ENCODE assay signal across 10 mouse cellular contexts in the genomic region with DNA sequence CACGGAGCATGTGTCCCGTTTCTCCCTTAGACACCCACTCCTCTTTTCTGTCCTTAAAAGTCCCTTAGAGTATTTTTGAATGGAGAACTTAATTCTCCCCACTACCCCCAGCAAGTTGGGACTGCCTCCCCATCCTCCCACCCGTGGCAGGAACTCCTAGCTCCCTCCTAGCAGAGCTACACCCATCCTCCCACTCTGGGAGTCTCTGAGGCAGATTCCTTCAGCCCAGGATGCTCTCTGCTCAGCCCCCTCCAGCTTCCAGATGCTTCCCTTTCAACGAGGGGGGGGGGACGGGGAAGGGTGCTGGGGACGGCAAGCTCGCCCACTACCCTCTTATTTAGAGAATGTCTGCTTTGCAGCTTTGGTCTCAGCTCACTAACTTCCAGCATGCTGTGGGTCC. TPM values are rescaled to one million over a fixed set of nuclear protein-coding genes. Genes with fewer than 3 reads are reported as not detected.
A peak's percentile ranks its signal among the peaks of the same experiment; 100 is the strongest.
DNase-seq lines count a peak whose midpoint lies in the region; ATAC-seq and TF ChIP-seq lines count a peak whose summit lies in the region.
"Had no signal": no experiment of that assay in that cellular context is flagged by ENCODE, and none has a peak within 500 bp of the region (broad histone marks: within the 10 kb centered on the region; RNA-seq: fewer than 3 reads in every experiment).

No protein-coding gene starts in this region.

- 16% methylated on average over 7 of the region's 7 CpGs for WGBS in kidney, postnatal 0 days
- WGBS in embryonic facial prominence, embryonic 15.5 days = 15% methylated on average over 7 of the region's 7 CpGs
- 24% methylated on average over 7 of the region's 7 CpGs for WGBS in hindbrain, embryonic 16.5 days
- 34% methylated on average over 7 of the region's 7 CpGs for WGBS in midbrain, postnatal 0 days

- H3K4me3 ChIP-seq in kidney, postnatal 0 days (replicated peaks; ENCODE audit: low read depth, low read length) = peak overlapping the region; percentile 57
- H3K4me3 ChIP-seq in embryonic facial prominence, embryonic 15.5 days (replicated peaks) = peak overlapping the region; percentile 50
- H3K4me3 ChIP-seq in hindbrain, embryonic 16.5 days (ENCODE audit: low read length) = peak overlapping the region; percentile 53
- peak overlapping the region; percentile 54 for H3K4me3 ChIP-seq in midbrain, postnatal 0 days (ENCODE audit: low read depth, low read length)

- peaks cover 3% of the 10 kb centered on the region; the same call in 1 of the 2 replicates for H3K4me1 ChIP-seq in kidney, postnatal 0 days (replicated peaks; ENCODE audit: insufficient read depth, low read length)
- peaks cover 15% of the 10 kb centered on the region for H3K4me1 ChIP-seq in embryonic facial prominence, embryonic 15.5 days
- H3K4me1 ChIP-seq in hindbrain, embryonic 16.5 days (ENCODE audit: control insufficient read depth, insufficient read depth, low read depth, low read length) = peaks cover 4% of the 10 kb centered on the region; the same call in 1 of the 2 replicates
- no peaks in the 10 kb centered on the region; the same call in 1 of the 2 replicates for H3K4me1 ChIP-seq in midbrain, postnatal 0 days (ENCODE audit: insufficient read depth, low read length)

- no peaks in the 10 kb centered on the region for H3K9me3 ChIP-seq in kidney, postnatal 0 days (replicated peaks; ENCODE audit: low read length)
- H3K9me3 ChIP-seq in embryonic facial prominence, embryonic 15.5 days (replicated peaks) = no peaks in the 10 kb centered on the region
- no peaks in the 10 kb centered on the region for H3K9me3 ChIP-seq in hindbrain, embryonic 16.5 days (ENCODE audit: control insufficient read depth, low read length)
- no peaks in the 10 kb centered on the region for H3K9me3 ChIP-seq in midbrain, postnatal 0 days (ENCODE audit: low read length)

- peak overlapping the region; percentile 86 for H3K4me2 ChIP-seq in kidney, postnatal 0 days (ENCODE audit: low read length)
- H3K4me2 ChIP-seq in embryonic facial prominence, embryonic 15.5 days (replicated peaks) = peak overlapping the region; percentile 93
- peak overlapping the region; percentile 78 for H3K4me2 ChIP-seq in hindbrain, embryonic 16.5 days (ENCODE audit: low read length)
- peak overlapping the region; percentile 95 for H3K4me2 ChIP-seq in midbrain, postnatal 0 days (ENCODE audit: low read depth, low read length, poor library complexity, severe bottlenecking)

- TF ChIP-seq CTCF in kidney, postnatal 0 days (IDR thresholded peaks at IDR 0.05; ENCODE audit: low read depth) = no peak
- TF ChIP-seq CTCF in midbrain, postnatal 0 days (IDR thresholded peaks at IDR 0.05) = no peak

- no peak for DNase-seq in kidney, postnatal 0 days (ENCODE audit: low spot score)
- no peak for DNase-seq in kidney, adult 11 months
- DNase-seq in midbrain, postnatal 0 days (ENCODE audit: low spot score) = no peak
- no peak for DNase-seq in ovary, postnatal 10 days (ENCODE audit: low spot score)
- DNase-seq in frontal cortex, postnatal 36 days (ENCODE audit: low spot score in 2 of 2) = no peak
- DNase-seq: layer of hippocampus, postnatal 36 days had no signal

- ATAC-seq in kidney, postnatal 0 days (replicated peaks; ENCODE audit: low FRiP score, low read depth) = no peak
- ATAC-seq in embryonic facial prominence, embryonic 15.5 days (ENCODE audit: insufficient number of reproducible peaks, low FRiP score, low TSS enrichment, low read depth) = no peak
- ATAC-seq in hindbrain, embryonic 16.5 days = no peak
- ATAC-seq in midbrain, postnatal 0 days (ENCODE audit: low FRiP score) = no peak
- no peak for ATAC-seq in cerebellum, adult (ENCODE audit: insufficient number of reproducible peaks, low FRiP score, low TSS enrichment)
- ATAC-seq: Patski had no signal

- H3K27me3 ChIP-seq in kidney, postnatal 0 days (ENCODE audit: insufficient read depth, low read length) = no peaks in the 10 kb centered on the region
- H3K27me3 ChIP-seq in embryonic facial prominence, embryonic 15.5 days = no peaks in the 10 kb centered on the region; the same call in 1 of the 2 replicates
- H3K27me3 ChIP-seq in hindbrain, embryonic 16.5 days (replicated peaks; ENCODE audit: control insufficient read depth, insufficient read depth, low read length) = peaks cover 12% of the 10 kb centered on the region
- H3K27me3 ChIP-seq in midbrain, postnatal 0 days (ENCODE audit: insufficient read depth, low read length) = no peaks in the 10 kb centered on the region
- H3K27me3 ChIP-seq: Patski had no signal

- H3K9ac ChIP-seq in kidney, postnatal 0 days (ENCODE audit: low read depth, low read length) = peak overlapping the region; percentile 76
- H3K9ac ChIP-seq in embryonic facial prominence, embryonic 15.5 days = no peak overlapping the region
- H3K9ac ChIP-seq in hindbrain, embryonic 16.5 days (ENCODE audit: low read depth, low read length) = peak overlapping the region; percentile 2; the same call in 1 of the 2 replicates
- H3K9ac ChIP-seq in midbrain, postnatal 0 days (replicated peaks; ENCODE audit: low read length, poor library complexity, severe bottlenecking) = peak overlapping the region; percentile 69; the same call in 1 of the 2 replicates

- no peaks in the 10 kb centered on the region for H3K36me3 ChIP-seq in kidney, postnatal 0 days (ENCODE audit: insufficient read depth, low read length)
- no peaks in the 10 kb centered on the region for H3K36me3 ChIP-seq in embryonic facial prominence, embryonic 15.5 days
- no peaks in the 10 kb centered on the region for H3K36me3 ChIP-seq in hindbrain, embryonic 16.5 days (ENCODE audit: control insufficient read depth, insufficient read depth, low read length)
- no peaks in the 10 kb centered on the region for H3K36me3 ChIP-seq in midbrain, postnatal 0 days (ENCODE audit: insufficient read depth, low read length)

- H3K27ac ChIP-seq in kidney, postnatal 0 days = no peak overlapping the region
- no peak overlapping the region for H3K27ac ChIP-seq in embryonic facial prominence, embryonic 15.5 days (replicated peaks)
- no peak overlapping the region for H3K27ac ChIP-seq in hindbrain, embryonic 16.5 days (ENCODE audit: low read depth, low read length)
- no peak overlapping the region for H3K27ac ChIP-seq in midbrain, postnatal 0 days (ENCODE audit: low read depth, low read length)

RNA-seq across cellular contexts. Expression of a gene that starts 1.1 kb away (rescaled TPM):
- polyA plus RNA-seq in kidney, postnatal 0 days (2015; fragmentation: Nextera tagmentation; extraction: Ambion mirVana) = 25.4 and 26.7 TPM in 2 replicates
- polyA plus RNA-seq in embryonic facial prominence, embryonic 15.5 days (2015; fragmentation: Nextera tagmentation; extraction: Ambion mirVana) = 6.1 and 7.8 TPM in 2 replicates
- 4.1 and 4.6 TPM in 2 replicates for polyA plus RNA-seq in hindbrain, embryonic 16.5 days (2015; fragmentation: Nextera tagmentation; extraction: Ambion mirVana)
- total RNA-seq in midbrain, postnatal 0 days (2014; rRNA removed) = 3.0 and 4.8 TPM in 2 replicates
- polyA plus RNA-seq in midbrain, postnatal 0 days (2015; fragmentation: Nextera tagmentation; extraction: Ambion mirVana) = 2.5 and 3.4 TPM in 2 replicates

RNA-seq across cellular contexts. Expression of a gene that starts 27.1 kb away (rescaled TPM):
- 95.7 and 110 TPM in 2 replicates for polyA plus RNA-seq in kidney, postnatal 0 days (2015; fragmentation: Nextera tagmentation; extraction: Ambion mirVana)
- polyA plus RNA-seq in embryonic facial prominence, embryonic 15.5 days (2015; fragmentation: Nextera tagmentation; extraction: Ambion mirVana) = 112 and 124 TPM in 2 replicates
- polyA plus RNA-seq in hindbrain, embryonic 16.5 days (2015; fragmentation: Nextera tagmentation; extraction: Ambion mirVana) = 18.1 and 25.5 TPM in 2 replicates
- 22.2 and 28.1 TPM in 2 replicates for total RNA-seq in midbrain, postnatal 0 days (2014; rRNA removed)
- polyA plus RNA-seq in midbrain, postnatal 0 days (2015; fragmentation: Nextera tagmentation; extraction: Ambion mirVana) = 16.5 and 20.7 TPM in 2 replicates
